Mouse (Mus musculus): ENCODE results near the gene Kcnj11.

The Kcnj11 gene

GRCm38 (mm10) chr7:46105484-46105883 is 4.9 kb upstream of the Kcnj11 start:
- in situ Hi-C loops (cut with MboI; ENCODE audit: unreplicated experiment in 2 of 2): no loop called here

GRCm38 (mm10) chr7:46104256-46104915 is 3.8 kb upstream of the Kcnj11 start:
- in situ Hi-C loops (cut with MboI; ENCODE audit: unreplicated experiment in 2 of 2): no loop called here

GRCm38 (mm10) chr7:46103771-46104170 is 3.2 kb upstream of the Kcnj11 start:
- in situ Hi-C loops (cut with MboI; ENCODE audit: unreplicated experiment in 2 of 2): no loop called here

GRCm38 (mm10) chr7:46103075-46103591 is 2.6 kb upstream of the Kcnj11 start:
- in situ Hi-C loops (cut with MboI; ENCODE audit: unreplicated experiment in 2 of 2): no loop called here

- in situ Hi-C loops (cut with MboI; ENCODE audit: unreplicated experiment in 2 of 2): loop anchor here (5.0 to 25.0 kb wide), 6 partner anchors 75 to 1063 kb away; partner anchors contain the start of genes Abcc8 (in 1 of the 2) and Saa2 (in 1 of the 2)
Measured at GRCm38 (mm10) chr7:46099682-46100081, 882 bp downstream of the Kcnj11 start.

GRCm38 (mm10) chr7:46098919-46099286 is 1.7 kb downstream of the Kcnj11 start:
- in situ Hi-C loops (cut with MboI; ENCODE audit: unreplicated experiment in 2 of 2): loop anchor here (5.0 to 25.0 kb wide), 6 partner anchors 76 to 1063 kb away; partner anchors contain the start of genes Abcc8 (in 1 of the 2) and Saa2 (in 1 of the 2)

GRCm38 (mm10) chr7:46098221-46098918 is 2.2 kb downstream of the Kcnj11 start:
- in situ Hi-C loops (cut with MboI; ENCODE audit: unreplicated experiment in 2 of 2): loop anchor here (5.0 to 25.0 kb wide), 6 partner anchors 76 to 1064 kb away; partner anchors contain the start of genes Abcc8 (in 1 of the 2) and Saa2 (in 1 of the 2)

- in situ Hi-C loops (cut with MboI; ENCODE audit: unreplicated experiment in 2 of 2): loop anchor here (5.0 to 25.0 kb wide), 6 partner anchors 77 to 1065 kb away; partner anchors contain the start of genes Abcc8 (in 1 of the 2) and Saa2 (in 1 of the 2)
Measured at GRCm38 (mm10) chr7:46097319-46097783, 3.2 kb downstream of the Kcnj11 start.

- in situ Hi-C loops (cut with MboI; ENCODE audit: unreplicated experiment in 2 of 2): loop anchor here (5.0 to 25.0 kb wide), 6 partner anchors 79 to 1066 kb away; partner anchors contain the start of genes Abcc8 (in 1 of the 2) and Saa2 (in 1 of the 2)
Measured at GRCm38 (mm10) chr7:46096136-46096535, 4.4 kb downstream of the Kcnj11 start.

GRCm38 (mm10) chr7:46092803-46093202 is 7.8 kb downstream of the Kcnj11 start:
- in situ Hi-C loops (cut with MboI; ENCODE audit: unreplicated experiment in 2 of 2): loop anchor here (10.0 to 25.0 kb wide), 3 partner anchors 82 to 1069 kb away; partner anchors contain the start of gene Saa2 (in 1 of the 2)

GRCm38 (mm10) chr7:46088241-46088640 is 12.3 kb downstream of the Kcnj11 start:
- in situ Hi-C loops (cut with MboI; ENCODE audit: unreplicated experiment in 2 of 2): loop anchor here (25.0 kb wide), 2 partner anchors 674 to 1074 kb away; partner anchors contain the start of gene Saa2 (in 1 of the 2)

GRCm38 (mm10) chr7:46086378-46086777 is 14.2 kb downstream of the Kcnj11 start:
- in situ Hi-C loops (cut with MboI; ENCODE audit: unreplicated experiment in 2 of 2): loop anchor here (25.0 kb wide), 2 partner anchors 676 to 1076 kb away; partner anchors contain the start of gene Saa2 (in 1 of the 2)

- in situ Hi-C loops (cut with MboI; ENCODE audit: unreplicated experiment in 2 of 2): loop anchor here (25.0 kb wide), 2 partner anchors 677 to 1077 kb away; partner anchors contain the start of gene Saa2 (in 1 of the 2)
Measured at GRCm38 (mm10) chr7:46084839-46085513, 15.6 kb downstream of the Kcnj11 start.

GRCm38 (mm10) chr7:46084024-46084423 is 16.5 kb downstream of the Kcnj11 start:
- in situ Hi-C loops (cut with MboI; ENCODE audit: unreplicated experiment in 2 of 2): loop anchor here (25.0 kb wide), 2 partner anchors 678 to 1078 kb away; partner anchors contain the start of gene Saa2 (in 1 of the 2)

GRCm38 (mm10) chr7:46077675-46078074 is 22.9 kb downstream of the Kcnj11 start:
- in situ Hi-C loops (cut with MboI; ENCODE audit: unreplicated experiment in 2 of 2): loop anchor here (25.0 kb wide), 2 partner anchors 685 to 1085 kb away; partner anchors contain the start of gene Saa2 (in 1 of the 2)

- in situ Hi-C loops (cut with MboI; ENCODE audit: unreplicated experiment in 2 of 2): loop anchor here (25.0 kb wide), 2 partner anchors 685 to 1085 kb away; partner anchors contain the start of gene Saa2 (in 1 of the 2)
Measured at GRCm38 (mm10) chr7:46076844-46077243, 23.7 kb downstream of the Kcnj11 start.

GRCm38 (mm10) chr7:46068831-46069230 is 31.7 kb downstream of the Kcnj11 start:
- in situ Hi-C loops (cut with MboI; ENCODE audit: unreplicated experiment in 2 of 2): no loop called here

GRCm38 (mm10) chr7:46063296-46063695 is 37.3 kb downstream of the Kcnj11 start:
- in situ Hi-C loops (cut with MboI; ENCODE audit: unreplicated experiment in 2 of 2): no loop called here

GRCm38 (mm10) chr7:46061614-46062013 is 39.0 kb downstream of the Kcnj11 start:
- in situ Hi-C loops (cut with MboI; ENCODE audit: unreplicated experiment in 2 of 2): no loop called here

- in situ Hi-C loops (cut with MboI; ENCODE audit: unreplicated experiment in 2 of 2): no loop called here
Measured at GRCm38 (mm10) chr7:46060688-46061087, 39.9 kb downstream of the Kcnj11 start.
